Mouse (Mus musculus) kidney, postnatal 0 days (tissue): ENCODE measurements at regions not wholly inside any gene's neighbourhood (a gene's known extent, or its start where the extent isn't known, plus 50 kb on each side); places are given as distances from the start of the nearest gene placed in this dataset.

Source experiments
- ATAC-seq: fragments of 200-750 bp; cut with Nextera tagmentation; replicated peaks from 2 replicates; pipeline ENCODE4 v1.8.0; 2017; ENCODE audit warnings: low read depth, moderate number of reproducible peaks, moderate TSS enrichment, moderate library complexity; ENCODE audit not compliant: low FRiP score
- DNase-seq: peaks from one replicate; pipeline ENCODE4 v3.0.0-alpha.2; 2016; ENCODE audit warnings: low spot score
- H3K27ac ChIP-seq: fragments of 300-500 bp; sonication (generic); 2 replicates; pipeline ENCODE4 v1.5.1; 2014; ENCODE audit warnings: mild to moderate bottlenecking
- H3K27me3 ChIP-seq: fragments of 300-500 bp; sonication (generic); 2 replicates; pipeline ENCODE4 v1.6.1; 2014; ENCODE audit warnings: low read length, mixed read lengths; ENCODE audit not compliant: insufficient read depth
- H3K36me3 ChIP-seq: fragments of 300-500 bp; sonication (generic); 2 replicates; pipeline ENCODE4 v1.6.1; 2014; ENCODE audit warnings: low read length, mixed read lengths; ENCODE audit not compliant: insufficient read depth
- H3K4me1 ChIP-seq: fragments of 300-500 bp; sonication (generic); replicated peaks from 2 replicates; pipeline ENCODE4 v1.6.1; 2014; ENCODE audit warnings: antibody characterized with exemption, low read length, mixed read lengths; ENCODE audit not compliant: insufficient read depth
- H3K4me2 ChIP-seq: fragments of 300-500 bp; sonication (generic); 2 replicates; pipeline ENCODE4 v1.6.1; 2014; ENCODE audit warnings: mild to moderate bottlenecking, low read length, moderate library complexity, mixed read lengths
- H3K4me3 ChIP-seq: fragments of 300-500 bp; sonication (generic); replicated peaks from 2 replicates; pipeline ENCODE4 v1.5.1; 2014; ENCODE audit warnings: low read depth, low read length
- H3K9ac ChIP-seq: fragments of 300-500 bp; sonication (generic); 2 replicates; pipeline ENCODE4 v1.6.1; 2014; ENCODE audit warnings: low read depth, low read length
- H3K9me3 ChIP-seq: fragments of 300-500 bp; sonication (generic); replicated peaks from 2 replicates; pipeline ENCODE4 v1.6.1; 2016; ENCODE audit warnings: low read length, inconsistent platforms, mixed read lengths
- CTCF ChIP-seq: IDR thresholded peaks from 2 replicates; pipeline ENCODE4 v1.5.1; 2016; ENCODE audit warnings: antibody characterized with exemption, low read depth, mild to moderate bottlenecking, moderate library complexity
- WGBS: fragments of 180-500 bp; shearing (Covaris S2); extraction: QIAGEN DNeasy Blood & Tissue Kit; methylation state at CpG from one replicate; pipeline ENCODE4 v1.1.7; 2014; 5-methylcytosine and 5-hydroxymethylcytosine counted together

DNA sequence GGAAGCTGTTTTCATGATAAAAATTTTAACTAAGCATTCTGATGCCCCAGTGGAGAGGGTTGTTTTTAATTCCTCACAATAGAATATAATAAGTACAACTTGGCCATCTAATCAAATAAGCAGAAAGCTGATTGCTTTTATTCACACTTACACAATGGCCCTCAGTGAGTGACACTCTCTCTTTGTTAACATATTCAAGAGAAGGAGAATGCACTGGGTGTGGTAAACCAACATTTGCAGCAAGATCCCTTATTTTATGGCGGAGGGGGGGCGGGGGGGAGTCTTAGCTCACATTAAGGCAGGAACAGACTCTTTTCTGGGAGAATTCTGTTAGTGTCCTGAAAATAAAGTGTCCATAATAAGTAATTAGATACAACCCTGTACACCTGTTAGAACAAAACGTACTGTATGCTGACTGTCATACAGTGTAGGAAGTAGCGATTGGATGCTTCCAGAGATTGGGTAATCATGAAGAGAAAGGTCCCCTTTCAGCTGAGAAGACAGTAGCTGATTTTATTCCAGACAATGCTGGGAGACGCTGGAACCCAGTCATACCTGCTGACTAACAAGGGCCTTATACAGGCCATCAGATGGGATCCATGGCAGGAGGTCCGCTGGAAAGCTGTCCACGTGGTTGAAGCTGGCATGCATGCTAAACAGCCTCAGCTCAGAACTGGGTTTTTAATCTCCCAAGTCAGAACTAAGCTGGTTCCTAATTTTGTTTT lies 63.4 kb upstream of the Eya4 start:
- TF ChIP-seq CTCF = no peak
- Histone ChIP-seq H3K9ac (no peak overlapping the region), H3K4me2 (no peak overlapping the region), H3K36me3 (no peaks in the 10 kb centered on the region), H3K27ac (no peak overlapping the region), H3K27me3 (no peaks in the 10 kb centered on the region), H3K4me1 (no peaks in the 10 kb centered on the region), H3K9me3 (no peaks in the 10 kb centered on the region), H3K4me3 (no peak overlapping the region)
- 75% methylated on average over 7 of the region's 7 CpGs for WGBS
- no peak for ATAC-seq
- DNase-seq = no peak

DNA sequence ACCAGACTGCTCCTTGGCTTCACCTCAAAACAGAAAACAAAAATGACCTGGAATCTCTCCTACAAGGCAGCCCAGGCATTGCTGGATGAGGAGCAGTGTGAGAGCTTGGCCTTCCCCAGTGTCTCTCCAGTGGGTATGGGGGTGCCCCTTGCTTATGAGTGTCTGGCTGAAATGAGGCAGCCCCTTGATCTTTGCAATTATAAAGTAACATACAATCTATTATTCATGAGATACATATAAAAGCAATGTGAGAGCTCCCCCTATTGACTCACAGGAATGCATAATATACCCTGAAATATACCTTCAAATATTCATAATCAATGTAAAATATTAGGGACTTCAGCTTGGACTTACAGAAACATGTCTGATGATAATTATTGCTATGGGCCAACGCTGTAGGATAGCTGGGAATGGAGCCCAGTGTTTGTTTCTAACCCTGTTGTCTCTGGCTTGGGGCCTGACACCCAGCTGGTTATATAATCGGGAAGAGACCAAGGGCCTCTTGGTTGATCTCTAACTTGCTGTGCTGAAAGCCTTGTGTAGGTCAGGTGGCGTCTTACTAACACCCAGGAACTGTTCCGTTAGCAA lies 52.9 kb upstream of the Eya4 start:
- H3K9me3 ChIP-seq = no peaks in the 10 kb centered on the region; the same call in 1 of the 2 replicates
- no peak overlapping the region for H3K4me2 ChIP-seq
- peak; percentile 78 for DNase-seq
- TF ChIP-seq CTCF = peak; percentile 66
- no peak for ATAC-seq
- no peaks in the 10 kb centered on the region for H3K27me3 ChIP-seq
- H3K4me3 ChIP-seq = no peak overlapping the region
- WGBS = 45% methylated on average over 4 of the region's 4 CpGs
- no peak overlapping the region for H3K27ac ChIP-seq
- H3K36me3 ChIP-seq = no peaks in the 10 kb centered on the region
- H3K9ac ChIP-seq = no peak overlapping the region
- H3K4me1 ChIP-seq = no peaks in the 10 kb centered on the region
